Mouse (Mus musculus): ENCODE results near the gene Ppan. TPM values are rescaled to one million over a fixed set of nuclear protein-coding genes. Genes with fewer than 3 reads are reported as not detected.
A peak's percentile ranks its signal among the peaks of the same experiment; 100 is the strongest.

The Ppan gene
- polyA plus RNA-seq, 1 experiment from 2014 or later, result 87.6 TPM

DNA sequence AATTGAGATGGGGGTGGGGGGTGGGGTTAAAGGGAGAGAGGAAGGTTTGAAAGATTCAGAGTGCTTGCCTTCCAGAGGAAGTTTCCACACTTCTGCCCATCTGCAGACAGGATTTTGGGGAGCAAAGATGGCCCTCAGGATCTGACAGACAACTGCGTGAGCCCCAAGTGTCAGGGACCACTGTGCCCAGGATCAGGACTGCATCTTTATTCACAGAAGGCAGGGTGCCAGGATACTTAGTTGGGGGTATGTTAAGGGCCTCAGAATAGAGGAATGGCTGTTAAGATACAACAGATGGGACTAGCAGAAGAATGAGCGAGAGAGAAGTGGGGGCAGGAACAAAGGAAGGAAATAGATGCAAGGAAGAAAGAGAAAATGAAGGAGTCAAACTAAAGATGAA is 1.4 kb upstream of the Ppan start:
- H3K4me3 ChIP-seq, result no peak overlapping the region
- H3K36me3 ChIP-seq, result peaks cover 23% of the 10 kb centered on the region
- H3K27me3 ChIP-seq, result no peaks in the 10 kb centered on the region
- H3K9me3 ChIP-seq, result peaks cover 3% of the 10 kb centered on the region; the same call in 1 of the 2 replicates
- no peak for ATAC-seq (ENCODE audit: insufficient number of reproducible peaks, insufficient read depth, low FRiP score, low TSS enrichment, low read depth)
- 97% methylated on average over 2 of the region's 2 CpGs for WGBS
- no peak overlapping the region for H3K4me2 ChIP-seq
- no peak overlapping the region for H3K9ac ChIP-seq
- H3K4me1 ChIP-seq, result peaks cover 11% of the 10 kb centered on the region
- no peak overlapping the region for H3K27ac ChIP-seq

DNA sequence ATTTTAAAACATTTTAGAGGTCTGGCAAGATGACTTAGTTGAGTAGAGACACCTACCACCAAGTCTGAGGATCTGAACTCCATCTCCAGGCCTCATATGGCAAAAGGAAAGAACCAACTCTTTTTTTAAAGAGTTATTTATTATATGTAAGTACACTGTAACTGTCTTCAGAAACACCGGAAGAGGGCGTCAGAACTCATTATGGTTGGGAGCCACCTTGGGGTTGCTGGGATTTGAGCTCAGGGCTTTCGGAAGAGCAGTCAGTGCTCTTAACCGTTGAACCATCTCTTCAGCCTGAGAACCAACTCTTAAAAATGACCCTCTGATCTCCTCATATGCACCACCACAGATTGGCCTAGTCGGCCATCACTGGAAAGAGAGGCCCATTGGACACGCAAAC is 784 bp upstream of the Ppan start:
- peaks cover 3% of the 10 kb centered on the region; the same call in 1 of the 2 replicates for H3K9me3 ChIP-seq
- no peak for ATAC-seq (ENCODE audit: insufficient number of reproducible peaks, insufficient read depth, low FRiP score, low TSS enrichment, low read depth)
- H3K9ac ChIP-seq, result no peak overlapping the region
- peaks cover 29% of the 10 kb centered on the region for H3K36me3 ChIP-seq
- 83% methylated on average over 6 of the region's 6 CpGs for WGBS
- H3K4me1 ChIP-seq, result peaks cover 11% of the 10 kb centered on the region
- H3K27me3 ChIP-seq, result no peaks in the 10 kb centered on the region
- peak overlapping the region; percentile 95; the same call in 1 of the 2 replicates for H3K27ac ChIP-seq
- H3K4me3 ChIP-seq, result no peak overlapping the region
- H3K4me2 ChIP-seq, result peak overlapping the region; percentile 82; the same call in 1 of the 2 replicates

DNA sequence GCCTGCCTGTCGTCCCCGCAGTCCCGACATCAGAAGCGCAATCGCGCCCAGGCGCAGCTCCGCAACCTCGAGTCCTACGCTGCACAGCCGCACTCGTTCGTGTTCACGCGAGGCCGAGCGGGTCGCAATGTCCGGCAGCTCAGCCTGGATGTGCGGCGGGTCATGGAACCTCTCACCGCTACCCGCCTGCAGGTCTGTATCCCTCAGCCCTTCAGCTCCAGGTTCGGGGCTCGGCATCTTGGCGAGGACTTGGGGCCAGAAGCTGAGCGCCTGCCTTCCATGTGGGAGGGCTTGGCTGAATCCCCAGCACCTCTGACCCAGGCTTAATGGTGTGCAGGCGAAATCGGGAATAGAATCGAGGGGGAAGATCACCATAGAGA is 401 bp downstream of the Ppan start:
- Histone ChIP-seq H3K9ac (peak overlapping the region; percentile 91), H3K4me3 (peak overlapping the region; percentile 97)

DNA sequence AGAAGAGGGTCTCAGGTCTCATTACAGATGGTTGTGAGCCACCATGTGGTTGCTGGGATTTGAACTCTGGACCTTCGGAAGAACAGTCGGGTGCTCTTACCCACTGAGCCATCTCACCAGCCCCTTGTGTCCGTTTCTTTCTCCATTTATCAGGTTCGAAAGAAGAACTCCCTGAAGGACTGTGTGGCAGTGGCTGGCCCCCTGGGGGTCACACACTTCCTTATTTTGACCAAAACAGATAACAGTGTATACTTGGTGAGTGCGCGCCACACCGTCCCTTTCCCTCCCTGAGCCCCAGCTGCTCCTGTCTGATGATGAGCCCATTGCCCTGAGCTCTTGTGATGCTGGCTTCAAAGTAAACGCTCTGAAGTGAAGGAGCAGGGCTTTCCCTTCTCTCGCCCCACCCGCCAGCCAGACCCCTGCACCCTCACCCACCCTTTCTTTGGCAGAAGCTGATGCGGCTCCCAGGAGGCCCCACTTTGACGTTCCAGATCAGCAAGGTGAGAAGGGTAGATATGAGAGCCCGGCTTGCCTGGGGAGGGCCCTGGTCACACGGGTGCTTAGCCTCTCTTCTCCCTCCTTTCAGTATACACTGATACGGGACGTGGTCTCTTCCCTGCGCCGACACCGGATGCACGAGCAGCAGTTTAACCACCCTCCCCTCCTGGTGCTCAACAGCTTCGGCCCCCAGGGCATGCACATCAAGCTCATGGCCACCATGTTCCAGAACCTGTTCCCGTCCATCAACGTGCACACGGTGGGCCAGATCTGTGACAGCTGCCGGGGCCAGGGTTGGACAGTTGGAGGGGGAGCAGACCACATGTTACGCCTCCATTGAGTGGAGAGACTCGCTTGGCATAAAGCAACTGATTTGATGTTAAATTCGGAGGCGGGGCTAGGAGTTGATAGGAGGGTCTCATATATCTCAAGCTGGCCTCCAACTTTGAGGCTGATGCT is 1.5 kb downstream of the Ppan start:
- Histone ChIP-seq H3K9me3 (peaks cover 3% of the 10 kb centered on the region; the same call in 1 of the 2 replicates), H3K27me3 (no peaks in the 10 kb centered on the region), H3K4me3 (peak overlapping the region; percentile 97), H3K27ac (no peak overlapping the region), H3K4me2 (peak overlapping the region; percentile 82), H3K9ac (peak overlapping the region; percentile 54), H3K4me1 (peaks cover 11% of the 10 kb centered on the region), H3K36me3 (peaks cover 52% of the 10 kb centered on the region)
- ATAC-seq (ENCODE audit: insufficient number of reproducible peaks, insufficient read depth, low FRiP score, low TSS enrichment, low read depth), result no peak
- 79% methylated on average over 29 of the region's 29 CpGs for WGBS

More for the DNA sequence above, 401 bp downstream of the Ppan start:
- Histone ChIP-seq H3K4me1 (peaks cover 11% of the 10 kb centered on the region), H3K27ac (peak overlapping the region; percentile 95), H3K27me3 (no peaks in the 10 kb centered on the region), H3K36me3 (peaks cover 41% of the 10 kb centered on the region), H3K4me2 (peak overlapping the region; percentile 82), H3K9me3 (peaks cover 3% of the 10 kb centered on the region; the same call in 1 of the 2 replicates)
- ATAC-seq (ENCODE audit: insufficient number of reproducible peaks, insufficient read depth, low FRiP score, low TSS enrichment, low read depth), result no peak
- under 1% methylated on average over 30 of the region's 30 CpGs for WGBS

DNA sequence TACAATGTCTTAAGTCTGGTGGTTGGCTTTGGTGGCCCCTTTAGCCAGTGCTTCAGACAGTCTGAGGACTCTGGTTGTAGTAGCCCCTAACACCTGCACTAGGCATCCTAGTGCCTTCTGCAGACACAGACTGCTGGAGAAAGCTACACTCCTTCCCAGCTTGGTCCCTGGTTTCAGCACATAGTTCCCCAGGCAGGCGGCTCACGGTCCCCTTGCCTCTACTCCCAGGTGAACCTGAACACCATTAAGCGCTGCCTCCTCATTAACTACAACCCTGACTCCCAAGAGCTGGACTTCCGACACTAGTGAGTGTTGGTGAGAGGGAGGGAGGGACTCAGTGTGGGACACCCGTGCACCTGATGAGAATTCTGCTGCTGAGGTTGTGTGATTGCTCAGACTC is 2.4 kb downstream of the Ppan start:
- H3K4me1 ChIP-seq, result peaks cover 11% of the 10 kb centered on the region
- ATAC-seq (ENCODE audit: insufficient number of reproducible peaks, insufficient read depth, low FRiP score, low TSS enrichment, low read depth), result no peak
- H3K27me3 ChIP-seq, result no peaks in the 10 kb centered on the region
- H3K4me2 ChIP-seq, result no peak overlapping the region
- H3K4me3 ChIP-seq, result no peak overlapping the region
- H3K36me3 ChIP-seq, result peaks cover 62% of the 10 kb centered on the region
- no peaks in the 10 kb centered on the region for H3K9me3 ChIP-seq
- 92% methylated on average over 5 of the region's 5 CpGs for WGBS
- no peak overlapping the region for H3K27ac ChIP-seq
- H3K9ac ChIP-seq, result 0 out of 2 replicates have a peak overlapping the region, but pooled peaks have one; percentile 54

DNA sequence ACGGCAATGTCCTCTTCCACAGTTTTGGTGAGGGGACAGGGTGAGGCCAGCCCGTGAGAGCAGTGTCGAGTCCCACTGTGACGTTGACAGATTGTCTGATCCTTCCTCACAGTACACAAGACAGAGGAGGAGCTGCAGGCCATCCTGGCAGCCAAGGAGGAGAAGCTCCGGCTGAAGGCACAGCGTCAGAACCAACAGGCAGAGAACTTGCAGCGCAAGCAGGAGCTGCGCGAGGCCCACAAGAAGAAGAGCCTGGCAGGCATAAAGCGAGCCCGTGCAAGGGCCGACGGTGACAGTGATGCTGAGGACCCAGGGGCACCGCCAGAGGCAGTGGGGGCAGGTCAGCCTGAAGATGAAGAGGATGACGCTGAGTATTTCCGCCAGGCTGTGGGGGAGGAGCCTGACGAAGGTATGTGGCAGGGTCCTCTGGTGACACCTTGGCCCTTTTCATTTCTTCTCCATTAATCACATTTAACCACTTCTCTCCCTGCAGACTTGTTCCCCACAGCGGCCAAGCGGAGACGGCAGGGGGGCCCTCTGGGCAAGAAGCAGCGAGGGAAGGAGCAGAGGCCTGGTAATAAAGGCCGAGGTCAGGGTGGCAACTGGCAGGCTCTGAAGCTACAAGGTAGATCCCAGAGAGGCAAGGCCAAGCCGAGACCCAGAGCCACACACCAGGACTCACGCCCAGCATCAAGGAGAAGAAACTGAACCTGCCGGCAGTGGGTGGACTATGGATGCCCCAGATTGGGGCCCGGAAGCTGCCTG is 3.5 kb downstream of the Ppan start:
- Histone ChIP-seq H3K27ac (no peak overlapping the region; the same call in 1 of the 2 replicates), H3K4me1 (peaks cover 11% of the 10 kb centered on the region), H3K4me3 (peak overlapping the region; percentile 2; the same call in 1 of the 2 replicates), H3K9me3 (no peaks in the 10 kb centered on the region), H3K4me2 (no peak overlapping the region), H3K27me3 (no peaks in the 10 kb centered on the region), H3K9ac (no peak overlapping the region), H3K36me3 (peaks cover 73% of the 10 kb centered on the region)
- 86% methylated on average over 26 of the region's 26 CpGs for WGBS
- no peak for ATAC-seq (ENCODE audit: insufficient number of reproducible peaks, insufficient read depth, low FRiP score, low TSS enrichment, low read depth)

DNA sequence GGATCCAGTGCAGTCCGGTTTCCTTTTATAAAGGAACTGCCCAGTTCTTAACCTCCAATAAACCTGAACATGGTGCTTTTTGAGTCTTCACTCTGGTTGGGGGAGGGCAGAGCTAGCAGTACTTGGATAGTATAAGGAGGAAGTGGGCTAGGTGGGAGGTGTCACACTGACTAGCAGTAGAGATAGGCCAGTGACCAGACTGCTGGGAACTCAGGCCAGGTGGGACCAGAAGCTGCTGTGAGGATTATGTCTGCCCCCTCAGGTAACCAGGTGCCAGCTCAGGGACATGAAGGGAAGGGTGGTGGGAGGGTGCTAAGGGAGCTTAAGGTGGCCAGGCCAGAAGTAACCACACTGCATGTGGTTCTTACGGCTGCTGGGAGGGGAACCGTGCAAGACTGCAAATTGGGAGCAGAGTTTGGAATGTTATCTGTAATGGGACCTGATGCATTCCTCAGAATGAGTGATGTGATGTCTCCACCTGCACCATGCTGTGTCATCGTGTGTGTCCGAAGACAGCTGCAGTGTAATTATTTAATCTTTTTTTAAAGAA is 4.2 kb downstream of the Ppan start:
- Histone ChIP-seq H3K9me3 (no peaks in the 10 kb centered on the region), H3K9ac (no peak overlapping the region), H3K4me3 (no peak overlapping the region), H3K27ac (no peak overlapping the region; the same call in 1 of the 2 replicates), H3K27me3 (no peaks in the 10 kb centered on the region), H3K4me1 (peaks cover 14% of the 10 kb centered on the region), H3K4me2 (no peak overlapping the region), H3K36me3 (peaks cover 79% of the 10 kb centered on the region)
- WGBS, result 67% methylated on average over 5 of the region's 5 CpGs
- ATAC-seq (ENCODE audit: insufficient number of reproducible peaks, insufficient read depth, low FRiP score, low TSS enrichment, low read depth), result no peak

DNA sequence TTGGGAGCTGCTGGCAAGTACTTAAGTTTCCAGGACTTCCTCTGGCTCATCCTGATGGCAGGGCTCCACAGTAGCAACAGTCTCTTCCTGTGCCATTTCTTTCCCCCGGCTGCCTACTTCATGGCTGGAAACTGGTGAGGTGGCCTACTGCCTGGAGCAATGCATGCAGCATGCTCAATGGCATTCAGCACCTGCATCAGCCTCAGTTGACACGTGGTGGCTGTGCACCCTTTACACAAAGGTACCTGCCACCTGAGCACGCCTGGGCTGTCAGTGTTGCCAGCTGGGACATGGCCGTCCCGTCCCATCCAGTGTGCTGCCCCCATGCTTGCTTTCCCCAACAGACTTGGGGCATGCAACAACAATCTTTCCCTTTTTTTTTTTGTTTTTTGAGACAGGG is 5.1 kb downstream of the Ppan start:
- Histone ChIP-seq H3K4me3 (no peak overlapping the region), H3K27ac (no peak overlapping the region), H3K4me2 (no peak overlapping the region), H3K9ac (no peak overlapping the region), H3K36me3 (peaks cover 79% of the 10 kb centered on the region), H3K9me3 (no peaks in the 10 kb centered on the region), H3K27me3 (no peaks in the 10 kb centered on the region), H3K4me1 (peaks cover 20% of the 10 kb centered on the region)
- no peak for ATAC-seq (ENCODE audit: insufficient number of reproducible peaks, insufficient read depth, low FRiP score, low TSS enrichment, low read depth)
- WGBS, result 51% methylated on average over 5 of the region's 5 CpGs

DNA sequence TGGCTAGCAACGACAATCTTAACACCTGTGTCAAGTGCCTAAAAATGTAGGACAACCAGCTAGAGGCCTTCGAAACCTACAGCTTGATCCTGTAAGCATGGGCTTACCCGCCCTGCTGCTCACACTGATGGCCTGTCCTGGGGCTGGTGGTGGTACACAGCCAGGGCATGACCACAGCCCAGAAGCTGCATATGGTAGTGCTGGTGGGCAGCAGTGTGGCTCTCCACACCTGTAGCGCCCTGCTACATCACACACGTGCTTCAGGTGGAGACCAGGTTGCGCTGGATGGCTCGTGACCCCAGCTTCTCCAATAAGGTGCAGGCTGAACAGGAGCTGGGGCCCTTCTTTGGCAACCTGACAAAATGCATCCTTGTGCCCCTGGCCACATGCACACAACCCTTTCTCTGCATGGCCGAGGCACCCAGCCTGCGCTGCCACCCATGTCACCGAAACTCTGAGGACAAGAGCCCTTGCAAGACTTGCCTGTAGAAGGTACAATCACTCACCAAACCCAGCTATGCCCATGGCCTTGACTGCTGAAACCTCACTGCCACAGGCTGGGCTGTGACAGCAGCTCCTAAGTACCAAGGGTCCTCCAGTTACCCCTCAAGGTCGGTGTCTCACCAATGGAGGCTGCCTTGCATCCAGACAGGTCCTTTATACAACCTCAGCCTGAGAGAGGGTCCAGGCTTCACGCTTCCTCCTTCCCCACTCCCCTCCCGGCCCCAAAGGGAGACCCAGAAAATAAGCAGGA is 5.8 kb downstream of the Ppan start:
- no peak overlapping the region for H3K4me2 ChIP-seq
- H3K27me3 ChIP-seq, result no peaks in the 10 kb centered on the region
- H3K27ac ChIP-seq, result no peak overlapping the region
- WGBS, result 84% methylated on average over 13 of the region's 13 CpGs
- peaks cover 20% of the 10 kb centered on the region for H3K4me1 ChIP-seq
- H3K4me3 ChIP-seq, result no peak overlapping the region
- no peak overlapping the region for H3K9ac ChIP-seq
- no peak for ATAC-seq (ENCODE audit: insufficient number of reproducible peaks, insufficient read depth, low FRiP score, low TSS enrichment, low read depth)
- no peaks in the 10 kb centered on the region for H3K9me3 ChIP-seq
- peaks cover 79% of the 10 kb centered on the region for H3K36me3 ChIP-seq

DNA sequence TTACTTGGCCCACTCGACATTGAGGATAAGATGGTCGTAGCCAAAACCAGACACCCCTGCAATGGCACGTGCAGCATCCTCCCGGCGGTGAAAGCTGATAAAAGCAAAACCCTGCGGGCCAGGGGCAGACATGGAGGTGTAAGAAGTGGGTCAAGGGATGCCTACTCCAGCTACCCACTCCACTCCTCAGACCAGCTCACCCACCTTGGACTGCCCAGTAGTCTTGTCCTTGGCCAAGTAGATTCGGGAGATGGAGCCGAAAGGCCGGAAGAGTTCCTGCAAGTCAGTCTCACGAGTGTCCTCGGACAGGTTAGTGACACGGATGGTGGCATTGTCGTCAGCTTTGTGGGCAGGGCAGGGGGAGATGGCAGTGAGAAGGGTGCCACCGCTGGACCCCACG is 6.7 kb downstream of the Ppan start:
- Histone ChIP-seq H3K27me3 (no peaks in the 10 kb centered on the region), H3K9me3 (no peaks in the 10 kb centered on the region), H3K4me3 (no peak overlapping the region), H3K27ac (no peak overlapping the region), H3K36me3 (peaks cover 76% of the 10 kb centered on the region), H3K4me2 (no peak overlapping the region), H3K4me1 (peaks cover 14% of the 10 kb centered on the region), H3K9ac (no peak overlapping the region)
- no peak for ATAC-seq (ENCODE audit: insufficient number of reproducible peaks, insufficient read depth, low FRiP score, low TSS enrichment, low read depth)
- 89% methylated on average over 15 of the region's 15 CpGs for WGBS

DNA sequence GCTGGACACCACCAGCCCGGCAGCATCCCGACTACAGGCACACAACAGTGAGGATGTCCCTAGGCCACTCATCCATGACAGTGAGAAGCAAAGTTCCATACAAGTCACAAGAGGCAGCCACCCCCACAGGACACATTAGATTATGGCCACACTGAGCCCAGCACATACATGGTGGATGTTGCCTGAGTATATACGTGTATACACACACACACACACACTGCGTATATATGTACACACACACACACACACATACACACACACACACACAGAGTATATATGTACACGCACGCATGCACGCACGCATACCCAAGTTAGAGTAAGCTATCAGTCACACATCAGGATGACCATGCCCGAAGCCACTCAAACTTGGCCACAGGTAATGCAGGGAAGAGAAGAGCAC is 7.4 kb downstream of the Ppan start:
- WGBS, result 96% methylated on average over 9 of the region's 9 CpGs
- ATAC-seq (ENCODE audit: insufficient number of reproducible peaks, insufficient read depth, low FRiP score, low TSS enrichment, low read depth), result no peak
- H3K4me3 ChIP-seq, result no peak overlapping the region
- no peaks in the 10 kb centered on the region for H3K27me3 ChIP-seq
- H3K9me3 ChIP-seq, result no peaks in the 10 kb centered on the region
- H3K4me2 ChIP-seq, result no peak overlapping the region
- H3K4me1 ChIP-seq, result peaks cover 12% of the 10 kb centered on the region
- no peak overlapping the region for H3K27ac ChIP-seq
- H3K9ac ChIP-seq, result no peak overlapping the region
- peaks cover 68% of the 10 kb centered on the region for H3K36me3 ChIP-seq

Data from embryonic facial prominence, embryonic 13.5 days (tissue).